8 mouse cellular contexts compared by ENCODE assay signal in the genomic region with DNA sequence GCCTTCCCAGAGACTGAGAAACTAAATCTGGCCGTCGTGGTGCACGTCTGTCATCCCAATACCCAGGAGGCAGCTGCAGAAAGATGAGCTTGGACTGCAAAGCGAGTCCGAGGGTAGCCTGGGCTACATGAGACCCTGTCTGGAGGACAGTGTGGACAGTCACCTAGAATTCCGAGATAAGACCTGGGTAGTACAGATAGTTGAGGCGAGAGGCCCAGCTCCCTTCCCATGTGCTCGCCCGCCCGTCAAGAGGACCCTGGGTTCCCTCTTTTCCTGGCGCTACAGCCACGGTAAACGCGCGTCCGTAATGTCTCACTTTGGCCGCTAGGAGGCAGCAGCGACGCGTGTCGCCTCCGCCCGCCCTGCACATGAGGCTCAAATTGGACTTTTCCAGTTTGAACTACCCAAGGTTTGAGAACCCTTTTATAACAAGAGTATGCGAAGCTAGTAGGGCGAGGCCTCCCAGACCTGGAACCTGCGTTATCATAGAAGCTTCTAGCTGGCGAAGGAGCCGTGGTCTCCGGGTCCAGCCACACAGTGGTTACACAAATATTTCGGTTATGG. TPM values are rescaled to one million over a fixed set of nuclear protein-coding genes. Genes with fewer than 3 reads are reported as not detected.
DNase-seq lines count a peak whose midpoint lies in the region; ATAC-seq and TF ChIP-seq lines count a peak whose summit lies in the region.

No protein-coding gene starts in this region.

- ATAC-seq in forebrain, embryonic 12.5 days (ENCODE audit: low FRiP score): peak; percentile 9; the same call in 1 of the 2 replicates
- ATAC-seq in hindbrain, postnatal 0 days: no peak; the same call in 1 of the 2 replicates
- ATAC-seq in liver, embryonic 13.5 days (ENCODE audit: low read depth): peak; percentile 24; the same call in 1 of the 2 replicates
- 0 out of 2 replicates have a peak, but pooled peaks have one; percentile 13 for ATAC-seq in neural tube, embryonic 11.5 days (ENCODE audit: insufficient read depth, low FRiP score, low TSS enrichment)

- H3K36me3 ChIP-seq in forebrain, embryonic 12.5 days (replicated peaks): no peaks in the 10 kb centered on the region
- H3K36me3 ChIP-seq in hindbrain, postnatal 0 days (ENCODE audit: insufficient read depth, low read length): no peaks in the 10 kb centered on the region
- no peaks in the 10 kb centered on the region for H3K36me3 ChIP-seq in liver, embryonic 13.5 days
- H3K36me3 ChIP-seq in neural tube, embryonic 11.5 days (ENCODE audit: control insufficient read depth, insufficient read depth, low read length): no peaks in the 10 kb centered on the region

- peak; percentile 94 for TF ChIP-seq CTCF in hindbrain, postnatal 0 days (IDR thresholded peaks at IDR 0.05; ENCODE audit: low read depth)

- H3K27ac ChIP-seq in forebrain, embryonic 12.5 days: no peak overlapping the region
- H3K27ac ChIP-seq in hindbrain, postnatal 0 days: no peak overlapping the region
- H3K27ac ChIP-seq in liver, embryonic 13.5 days: peak overlapping the region; percentile 58; the same call in 1 of the 2 replicates
- no peak overlapping the region for H3K27ac ChIP-seq in neural tube, embryonic 11.5 days (ENCODE audit: low read depth, low read length)

- H3K27me3 ChIP-seq in forebrain, embryonic 12.5 days: peaks cover 46% of the 10 kb centered on the region
- H3K27me3 ChIP-seq in hindbrain, postnatal 0 days (ENCODE audit: insufficient read depth, low read length): no peaks in the 10 kb centered on the region
- H3K27me3 ChIP-seq in liver, embryonic 13.5 days: peaks cover 43% of the 10 kb centered on the region
- peaks cover 11% of the 10 kb centered on the region for H3K27me3 ChIP-seq in neural tube, embryonic 11.5 days (ENCODE audit: control insufficient read depth, insufficient read depth, low read length)

- intact Hi-C loops in left cerebral cortex, postnatal 4 days (cut with DNase I): no loop called here
- intact Hi-C loops in left cerebral cortex, postnatal 25 days (cut with DNase I): loop anchor here (1.0 kb wide), 1 partner anchor 20 kb away; no protein-coding TSS in a partner anchor

- peak; percentile 58 for DNase-seq in left cerebral cortex, postnatal 4 days
- DNase-seq in left cerebral cortex, postnatal 25 days (ENCODE audit: low spot score in 2 of 2): no peak
- peak; percentile 70 to 80 for DNase-seq in adrenal gland, postnatal 36 days
- DNase-seq in hindbrain, postnatal 0 days (ENCODE audit: low spot score): peak; percentile 80
- peak; percentile 59 for DNase-seq in liver, embryonic 13.5 days
- peak; percentile 83 for DNase-seq in neural tube, embryonic 11.5 days (ENCODE audit: low spot score)
- peak; percentile 65 to 71 for DNase-seq in thymus, postnatal 36 days

- H3K4me2 ChIP-seq in forebrain, embryonic 12.5 days: no peak overlapping the region
- H3K4me2 ChIP-seq in hindbrain, postnatal 0 days (ENCODE audit: low read depth, low read length): no peak overlapping the region
- no peak overlapping the region; the same call in 1 of the 2 replicates for H3K4me2 ChIP-seq in liver, embryonic 13.5 days
- H3K4me2 ChIP-seq in neural tube, embryonic 11.5 days (ENCODE audit: low read depth): no peak overlapping the region

- H3K4me3 ChIP-seq in forebrain, embryonic 12.5 days (replicated peaks): no peak overlapping the region; the same call in 1 of the 2 replicates
- no peak overlapping the region for H3K4me3 ChIP-seq in hindbrain, postnatal 0 days (ENCODE audit: low read length)
- H3K4me3 ChIP-seq in liver, embryonic 13.5 days (replicated peaks): no peak overlapping the region
- H3K4me3 ChIP-seq in neural tube, embryonic 11.5 days (ENCODE audit: low read depth, low read length): no peak overlapping the region

- H3K4me1 ChIP-seq in forebrain, embryonic 12.5 days: peaks cover 10% of the 10 kb centered on the region
- H3K4me1 ChIP-seq in hindbrain, postnatal 0 days (ENCODE audit: insufficient read depth, low read length): no peaks in the 10 kb centered on the region
- H3K4me1 ChIP-seq in liver, embryonic 13.5 days (replicated peaks): peaks cover 38% of the 10 kb centered on the region
- H3K4me1 ChIP-seq in neural tube, embryonic 11.5 days (ENCODE audit: control insufficient read depth, insufficient read depth, low read length): no peaks in the 10 kb centered on the region

- H3K9me3 ChIP-seq in forebrain, embryonic 12.5 days: peaks cover 8% of the 10 kb centered on the region; the same call in 1 of the 2 replicates
- H3K9me3 ChIP-seq in hindbrain, postnatal 0 days (ENCODE audit: low read length): peaks cover 7% of the 10 kb centered on the region; the same call in 1 of the 2 replicates
- H3K9me3 ChIP-seq in liver, embryonic 13.5 days (replicated peaks): no peaks in the 10 kb centered on the region; the same call in 1 of the 2 replicates
- no peaks in the 10 kb centered on the region for H3K9me3 ChIP-seq in neural tube, embryonic 11.5 days (ENCODE audit: control insufficient read depth, low read length)

- no peak overlapping the region; the same call in 1 of the 2 replicates for H3K9ac ChIP-seq in forebrain, embryonic 12.5 days
- no peak overlapping the region for H3K9ac ChIP-seq in hindbrain, postnatal 0 days (replicated peaks; ENCODE audit: low read length)
- peak overlapping the region; percentile 49; the same call in 1 of the 2 replicates for H3K9ac ChIP-seq in liver, embryonic 13.5 days
- no peak overlapping the region for H3K9ac ChIP-seq in neural tube, embryonic 11.5 days (ENCODE audit: low read length)

- 17% methylated on average over 30 of the region's 30 CpGs for WGBS in forebrain, embryonic 12.5 days
- 18% methylated on average over 30 of the region's 30 CpGs for WGBS in hindbrain, postnatal 0 days
- 15% methylated on average over 30 of the region's 30 CpGs for WGBS in liver, embryonic 13.5 days (ENCODE audit: insufficient replicate concordance)
- 17% methylated on average over 30 of the region's 30 CpGs for WGBS in neural tube, embryonic 11.5 days

RNA-seq across cellular contexts. Expression of a gene that starts 13.2 kb away (rescaled TPM):
- under 1 TPM; 0.20 to 0.22 TPM for total RNA-seq in left cerebral cortex, postnatal 4 days (2021)
- total RNA-seq in left cerebral cortex, postnatal 25 days (2021): under 1 TPM; 0.80 to 0.83 TPM
- total RNA-seq in adrenal gland, postnatal 36 days (2021): not detected
- not detected in 2 replicates for polyA plus RNA-seq in forebrain, embryonic 12.5 days (2016; fragmentation: Nextera tagmentation; extraction: Ambion mirVana)
- total RNA-seq in hindbrain, postnatal 0 days (2014; rRNA removed): not detected in 2 replicates
- not detected in 2 replicates for polyA plus RNA-seq in hindbrain, postnatal 0 days (2015; fragmentation: Nextera tagmentation; extraction: Ambion mirVana)
- 0.20 and 0.21 TPM in 2 replicates for polyA plus RNA-seq in liver, embryonic 13.5 days (2015; fragmentation: Nextera tagmentation; extraction: Ambion mirVana)
- not detected in 2 replicates for polyA plus RNA-seq in neural tube, embryonic 11.5 days (2014; fragmentation: Nextera tagmentation; extraction: Ambion mirVana)

RNA-seq across cellular contexts. Expression of a gene that starts 16.6 kb away (rescaled TPM):
- total RNA-seq in left cerebral cortex, postnatal 4 days (2021): 10 to 100 TPM; 78.2 to 86.3 TPM
- 100 to 1,000 TPM; 298 to 350 TPM for total RNA-seq in left cerebral cortex, postnatal 25 days (2021)
- 10 to 100 TPM; 16.8 to 19.0 TPM for total RNA-seq in adrenal gland, postnatal 36 days (2021)
- 14.5 and 16.8 TPM in 2 replicates for polyA plus RNA-seq in forebrain, embryonic 12.5 days (2016; fragmentation: Nextera tagmentation; extraction: Ambion mirVana)
- 35.2 and 42.1 TPM in 2 replicates for total RNA-seq in hindbrain, postnatal 0 days (2014; rRNA removed)
- 16.2 and 16.7 TPM in 2 replicates for polyA plus RNA-seq in hindbrain, postnatal 0 days (2015; fragmentation: Nextera tagmentation; extraction: Ambion mirVana)
- polyA plus RNA-seq in liver, embryonic 13.5 days (2015; fragmentation: Nextera tagmentation; extraction: Ambion mirVana): 4.9 and 6.2 TPM in 2 replicates
- 10.5 and 14.7 TPM in 2 replicates for polyA plus RNA-seq in neural tube, embryonic 11.5 days (2014; fragmentation: Nextera tagmentation; extraction: Ambion mirVana)

RNA-seq across cellular contexts. Expression of a gene that starts 18.0 kb away (rescaled TPM):
- total RNA-seq in left cerebral cortex, postnatal 4 days (2021): 10 to 100 TPM; 13.0 to 14.9 TPM
- 10 to 100 TPM in 1 of 2 experiments, 1 to 10 TPM in 1; 9.5 to 12.2 TPM for total RNA-seq in left cerebral cortex, postnatal 25 days (2021)
- total RNA-seq in adrenal gland, postnatal 36 days (2021): 10 to 100 TPM in 1 of 2 experiments, 1 to 10 TPM in 1; 6.9 to 10.5 TPM
- 5.6 and 8.2 TPM in 2 replicates for polyA plus RNA-seq in forebrain, embryonic 12.5 days (2016; fragmentation: Nextera tagmentation; extraction: Ambion mirVana)
- 12.1 and 17.1 TPM in 2 replicates for total RNA-seq in hindbrain, postnatal 0 days (2014; rRNA removed)
- 4.6 and 4.9 TPM in 2 replicates for polyA plus RNA-seq in hindbrain, postnatal 0 days (2015; fragmentation: Nextera tagmentation; extraction: Ambion mirVana)
- polyA plus RNA-seq in liver, embryonic 13.5 days (2015; fragmentation: Nextera tagmentation; extraction: Ambion mirVana): 11.7 and 12.6 TPM in 2 replicates
- polyA plus RNA-seq in neural tube, embryonic 11.5 days (2014; fragmentation: Nextera tagmentation; extraction: Ambion mirVana): 8.8 and 10.2 TPM in 2 replicates

RNA-seq across cellular contexts. Expression of a gene that starts 41.6 kb away (rescaled TPM):
- total RNA-seq in left cerebral cortex, postnatal 4 days (2021): 10 to 100 TPM; 29.6 to 48.2 TPM
- total RNA-seq in left cerebral cortex, postnatal 25 days (2021): 10 to 100 TPM; 19.1 to 20.9 TPM
- 1 to 10 TPM; 2.3 to 4.0 TPM for total RNA-seq in adrenal gland, postnatal 36 days (2021)
- polyA plus RNA-seq in forebrain, embryonic 12.5 days (2016; fragmentation: Nextera tagmentation; extraction: Ambion mirVana): 14.4 and 16.3 TPM in 2 replicates
- 29.8 and 33.6 TPM in 2 replicates for total RNA-seq in hindbrain, postnatal 0 days (2014; rRNA removed)
- polyA plus RNA-seq in hindbrain, postnatal 0 days (2015; fragmentation: Nextera tagmentation; extraction: Ambion mirVana): 7.8 and 10.8 TPM in 2 replicates
- polyA plus RNA-seq in liver, embryonic 13.5 days (2015; fragmentation: Nextera tagmentation; extraction: Ambion mirVana): 0.29 and 0.44 TPM in 2 replicates
- 14.0 and 14.1 TPM in 2 replicates for polyA plus RNA-seq in neural tube, embryonic 11.5 days (2014; fragmentation: Nextera tagmentation; extraction: Ambion mirVana)

RNA-seq across cellular contexts. Expression of a gene that starts 45.0 kb away (rescaled TPM):
- 100 to 1,000 TPM; 187 to 198 TPM for total RNA-seq in left cerebral cortex, postnatal 4 days (2021)
- total RNA-seq in left cerebral cortex, postnatal 25 days (2021): 100 to 1,000 TPM; 150 to 152 TPM
- total RNA-seq in adrenal gland, postnatal 36 days (2021): 10 to 100 TPM; 35.6 to 51.5 TPM
- polyA plus RNA-seq in forebrain, embryonic 12.5 days (2016; fragmentation: Nextera tagmentation; extraction: Ambion mirVana): 72.7 and 79.1 TPM in 2 replicates
- total RNA-seq in hindbrain, postnatal 0 days (2014; rRNA removed): 162 and 176 TPM in 2 replicates
- 101 and 103 TPM in 2 replicates for polyA plus RNA-seq in hindbrain, postnatal 0 days (2015; fragmentation: Nextera tagmentation; extraction: Ambion mirVana)
- 18.0 and 18.2 TPM in 2 replicates for polyA plus RNA-seq in liver, embryonic 13.5 days (2015; fragmentation: Nextera tagmentation; extraction: Ambion mirVana)
- polyA plus RNA-seq in neural tube, embryonic 11.5 days (2014; fragmentation: Nextera tagmentation; extraction: Ambion mirVana): 52.4 and 54.7 TPM in 2 replicates

Comparison
In these comparisons a context has a peak if more than half of its experiments do, and no peak if none do; other contexts are left out.
1. DNase-seq: peak in left cerebral cortex, postnatal 4 days (single experiment), adrenal gland, postnatal 36 days (2 of 2), hindbrain, postnatal 0 days (single experiment), liver, embryonic 13.5 days (single experiment), neural tube, embryonic 11.5 days (single experiment) and thymus, postnatal 36 days (2 of 2); none in left cerebral cortex, postnatal 25 days (0 of 2).